Mouse (Mus musculus) bone marrow macrophage, adult 2 months (primary cell): ENCODE results near the gene Olfr307.

Experiments used
- CTCF ChIP-seq: IDR thresholded peaks from 2 replicates; pipeline ENCODE4 v1.5.1; 2012; ENCODE audit warnings: low read depth, mild to moderate bottlenecking, low read length, moderate library complexity
- POLR2A ChIP-seq: IDR thresholded peaks from 2 replicates; pipeline ENCODE4 v1.6.1; 2012; ENCODE audit warnings: mild to moderate bottlenecking, low read depth, low read length, borderline replicate concordance

GRCm38 (mm10) chr7:86342881-86343565 lies 5.6 kb upstream of the Olfr307 start:
- TF ChIP-seq CTCF (no peak), POLR2A (no peak)
